Mouse (Mus musculus): ENCODE measurements around the gene Nrxn3. TPM values are rescaled to one million over a fixed set of nuclear protein-coding genes. Genes with fewer than 3 reads are reported as not detected.

Nrxn3 gene
- polyA plus RNA-seq, 1 experiment from 2014 or later, result 0.78 TPM

DNA sequence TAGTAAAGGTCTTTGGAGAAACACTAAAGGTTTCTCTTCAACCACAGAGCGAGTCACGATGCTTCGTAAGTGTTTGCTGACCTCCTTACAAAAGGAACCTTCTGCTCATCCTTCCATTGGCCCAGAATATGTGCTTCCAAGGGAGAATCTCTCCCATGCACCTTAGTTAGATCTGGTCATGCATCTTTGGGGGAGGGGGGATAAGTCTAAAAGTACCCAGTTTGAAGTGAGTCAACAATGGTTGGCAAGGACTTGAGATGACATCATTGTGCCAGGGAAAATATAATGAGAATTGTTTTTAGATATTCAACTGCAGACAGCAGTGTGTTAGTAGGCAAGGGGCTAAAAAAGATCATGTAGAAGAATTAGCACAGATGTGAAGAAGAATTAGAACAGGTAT lies 1437.2 kb downstream of the Nrxn3 start:
- Histone ChIP-seq H3K9me3 (no peaks in the 10 kb centered on the region), H3K36me3 (no peaks in the 10 kb centered on the region), H3K4me1 (replicated peaks) (no peaks in the 10 kb centered on the region), H3K4me3 (replicated peaks) (no peak overlapping the region), H3K4me2 (no peak overlapping the region), H3K27ac (no peak overlapping the region), H3K9ac (replicated peaks) (no peak overlapping the region), H3K27me3 (no peaks in the 10 kb centered on the region)
- no peak for ATAC-seq (ENCODE audit: insufficient number of reproducible peaks, insufficient read depth, low FRiP score, low TSS enrichment, low read depth)
- WGBS, result 92% methylated on average over 3 of the region's 3 CpGs

DNA sequence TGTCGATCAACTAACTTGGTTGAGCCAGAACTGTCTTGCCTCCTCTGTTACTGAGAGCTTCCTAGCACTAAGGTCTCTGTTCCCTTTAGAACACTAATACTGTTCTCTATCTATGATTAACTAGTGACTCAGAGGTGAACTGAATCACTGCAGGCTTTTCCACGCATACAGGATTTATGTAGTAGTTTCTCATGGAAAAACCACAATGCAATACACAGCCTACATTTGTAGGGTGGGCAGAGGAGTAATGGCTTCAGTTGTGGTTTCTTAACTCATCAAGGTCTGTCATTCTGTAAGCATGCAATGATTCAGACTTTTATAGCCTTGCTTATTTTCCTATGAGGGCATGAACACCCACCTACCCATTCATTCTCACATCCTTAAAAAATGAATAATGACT lies 1443.4 kb downstream of the Nrxn3 start:
- Histone ChIP-seq H3K27me3 (no peaks in the 10 kb centered on the region), H3K9ac (replicated peaks) (no peak overlapping the region), H3K4me2 (no peak overlapping the region), H3K4me3 (replicated peaks) (no peak overlapping the region), H3K9me3 (no peaks in the 10 kb centered on the region), H3K36me3 (no peaks in the 10 kb centered on the region), H3K4me1 (replicated peaks) (no peaks in the 10 kb centered on the region), H3K27ac (no peak overlapping the region)
- no peak for ATAC-seq (ENCODE audit: insufficient number of reproducible peaks, insufficient read depth, low FRiP score, low TSS enrichment, low read depth)
- WGBS, result 93% methylated on average over 2 of the region's 2 CpGs

GRCm38 (mm10) chr12:90181566-90181965 lies 1458.9 kb downstream of the Nrxn3 start:
- WGBS, result 86% methylated on average over 3 of the region's 3 CpGs
- no peaks in the 10 kb centered on the region for H3K36me3 ChIP-seq
- H3K27ac ChIP-seq, result no peak overlapping the region
- no peaks in the 10 kb centered on the region for H3K9me3 ChIP-seq
- ATAC-seq (ENCODE audit: insufficient number of reproducible peaks, insufficient read depth, low FRiP score, low TSS enrichment, low read depth), result no peak
- no peak overlapping the region for H3K9ac ChIP-seq (replicated peaks)
- no peak overlapping the region for H3K4me2 ChIP-seq
- H3K4me3 ChIP-seq (replicated peaks), result no peak overlapping the region
- no peaks in the 10 kb centered on the region for H3K4me1 ChIP-seq (replicated peaks)
- H3K27me3 ChIP-seq, result no peaks in the 10 kb centered on the region

- no peaks in the 10 kb centered on the region for H3K4me1 ChIP-seq (replicated peaks)
- H3K27ac ChIP-seq, result no peak overlapping the region
- H3K36me3 ChIP-seq, result no peaks in the 10 kb centered on the region
- H3K4me3 ChIP-seq (replicated peaks), result no peak overlapping the region
- no peak overlapping the region for H3K4me2 ChIP-seq
- H3K9me3 ChIP-seq, result no peaks in the 10 kb centered on the region
- 76% methylated on average over 2 of the region's 2 CpGs for WGBS
- no peak overlapping the region for H3K9ac ChIP-seq (replicated peaks)
- no peaks in the 10 kb centered on the region for H3K27me3 ChIP-seq
- no peak for ATAC-seq (ENCODE audit: insufficient number of reproducible peaks, insufficient read depth, low FRiP score, low TSS enrichment, low read depth)
Measured at GRCm38 (mm10) chr12:90183021-90183420, 1460.3 kb downstream of the Nrxn3 start.

- no peaks in the 10 kb centered on the region for H3K36me3 ChIP-seq
- no peak overlapping the region for H3K4me3 ChIP-seq (replicated peaks)
- H3K27me3 ChIP-seq, result no peaks in the 10 kb centered on the region
- no peak overlapping the region for H3K9ac ChIP-seq (replicated peaks)
- ATAC-seq (ENCODE audit: insufficient number of reproducible peaks, insufficient read depth, low FRiP score, low TSS enrichment, low read depth), result no peak
- H3K9me3 ChIP-seq, result no peaks in the 10 kb centered on the region
- H3K4me1 ChIP-seq (replicated peaks), result no peaks in the 10 kb centered on the region
- no peak overlapping the region for H3K4me2 ChIP-seq
- no peak overlapping the region for H3K27ac ChIP-seq
Measured at GRCm38 (mm10) chr12:90196161-90196560, 1473.5 kb downstream of the Nrxn3 start.

- 85% methylated on average over 3 of the region's 3 CpGs for whole genome bisulfite sequencing
- Histone ChIP-seq H3K9me3 (no peaks in the 10 kb centered on the region), H3K27ac (no peak overlapping the region), H3K36me3 (no peaks in the 10 kb centered on the region), H3K4me1 (replicated peaks) (no peaks in the 10 kb centered on the region), H3K4me2 (no peak overlapping the region), H3K9ac (replicated peaks) (no peak overlapping the region), H3K4me3 (replicated peaks) (no peak overlapping the region), H3K27me3 (no peaks in the 10 kb centered on the region)
- ATAC-seq (ENCODE audit: insufficient number of reproducible peaks, insufficient read depth, low FRiP score, low TSS enrichment, low read depth), result no peak
Measured at GRCm38 (mm10) chr12:90197994-90198393, 1475.3 kb downstream of the Nrxn3 start.

DNA sequence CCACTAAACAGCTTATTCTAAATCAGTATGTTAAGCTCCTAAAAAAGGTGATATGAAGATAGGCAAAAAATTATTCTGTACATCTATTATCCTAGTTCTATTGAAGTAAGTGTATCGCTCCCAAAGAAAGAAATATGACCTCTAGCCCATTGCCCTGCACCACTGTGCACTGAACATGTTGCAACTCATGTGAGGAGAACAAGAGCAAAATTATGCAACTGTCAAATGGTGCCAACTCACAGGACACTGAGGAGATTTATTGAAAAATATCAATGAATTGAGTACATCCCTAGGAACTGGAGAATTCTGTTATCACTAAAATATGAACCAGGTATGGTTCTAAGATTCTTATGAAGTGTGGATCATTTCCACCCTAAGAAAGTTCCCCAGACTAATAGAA lies 1479.8 kb downstream of the Nrxn3 start:
- Histone ChIP-seq H3K4me2 (no peak overlapping the region), H3K4me3 (replicated peaks) (no peak overlapping the region), H3K9me3 (no peaks in the 10 kb centered on the region), H3K36me3 (no peaks in the 10 kb centered on the region), H3K4me1 (replicated peaks) (no peaks in the 10 kb centered on the region; the same call in 1 of the 2 replicates), H3K9ac (replicated peaks) (no peak overlapping the region), H3K27me3 (no peaks in the 10 kb centered on the region), H3K27ac (no peak overlapping the region)
- no peak for ATAC-seq (ENCODE audit: insufficient number of reproducible peaks, insufficient read depth, low FRiP score, low TSS enrichment, low read depth)
- 91% methylated on average over 1 of the region's 1 CpGs for WGBS

DNA sequence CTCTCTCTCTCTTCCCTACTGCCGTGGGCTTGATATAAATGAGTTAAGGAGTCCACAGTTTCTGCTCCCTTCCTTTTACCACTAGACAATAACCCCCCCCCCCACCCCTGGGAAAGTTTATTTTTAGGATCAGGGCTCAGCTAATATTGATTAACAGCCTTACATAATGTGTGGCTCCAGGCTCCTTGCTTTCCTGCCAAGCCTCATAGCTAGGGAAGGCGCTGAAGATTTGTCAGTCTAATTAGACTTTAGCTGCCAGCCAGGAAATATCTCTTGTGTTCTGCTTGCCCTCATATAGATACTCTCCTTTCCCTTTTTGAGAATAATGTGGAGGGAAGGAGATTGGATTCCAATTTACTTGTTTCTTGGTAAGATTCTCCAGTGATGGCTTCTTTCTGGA lies 1488.7 kb downstream of the Nrxn3 start:
- 52% methylated on average over 2 of the region's 2 CpGs for WGBS
- Histone ChIP-seq H3K4me1 (replicated peaks) (no peaks in the 10 kb centered on the region; the same call in 1 of the 2 replicates), H3K36me3 (no peaks in the 10 kb centered on the region), H3K4me2 (no peak overlapping the region), H3K27ac (no peak overlapping the region), H3K9me3 (no peaks in the 10 kb centered on the region), H3K9ac (replicated peaks) (no peak overlapping the region), H3K27me3 (no peaks in the 10 kb centered on the region), H3K4me3 (replicated peaks) (no peak overlapping the region)
- ATAC-seq (ENCODE audit: insufficient number of reproducible peaks, insufficient read depth, low FRiP score, low TSS enrichment, low read depth), result no peak

GRCm38 (mm10) chr12:90217060-90217459 lies 1494.4 kb downstream of the Nrxn3 start:
- H3K27ac ChIP-seq, result no peak overlapping the region
- ATAC-seq (ENCODE audit: insufficient number of reproducible peaks, insufficient read depth, low FRiP score, low TSS enrichment, low read depth), result no peak
- H3K4me3 ChIP-seq (replicated peaks), result no peak overlapping the region
- H3K27me3 ChIP-seq, result no peaks in the 10 kb centered on the region
- H3K4me2 ChIP-seq, result no peak overlapping the region
- no peaks in the 10 kb centered on the region for H3K9me3 ChIP-seq
- WGBS, result 90% methylated on average over 6 of the region's 6 CpGs
- no peaks in the 10 kb centered on the region for H3K36me3 ChIP-seq
- H3K9ac ChIP-seq (replicated peaks), result no peak overlapping the region
- no peaks in the 10 kb centered on the region for H3K4me1 ChIP-seq (replicated peaks)

GRCm38 (mm10) chr12:90229062-90229461 lies 1506.4 kb downstream of the Nrxn3 start:
- ATAC-seq (ENCODE audit: insufficient number of reproducible peaks, insufficient read depth, low FRiP score, low TSS enrichment, low read depth), result no peak
- 69% methylated on average over 2 of the region's 2 CpGs for whole genome bisulfite sequencing
- no peak overlapping the region for H3K9ac ChIP-seq (replicated peaks)

GRCm38 (mm10) chr12:90236093-90236492 lies 1513.4 kb downstream of the Nrxn3 start:
- Histone ChIP-seq H3K4me1 (replicated peaks) (peaks cover 8% of the 10 kb centered on the region; the same call in 1 of the 2 replicates), H3K9ac (replicated peaks) (no peak overlapping the region), H3K27ac (no peak overlapping the region), H3K4me2 (no peak overlapping the region), H3K4me3 (replicated peaks) (no peak overlapping the region), H3K9me3 (no peaks in the 10 kb centered on the region), H3K36me3 (no peaks in the 10 kb centered on the region), H3K27me3 (peaks cover 31% of the 10 kb centered on the region)
- 4% methylated on average over 5 of the region's 5 CpGs for WGBS
- 0 out of 2 replicates have a peak, but pooled peaks have one; percentile 52 for ATAC-seq (ENCODE audit: insufficient number of reproducible peaks, insufficient read depth, low FRiP score, low TSS enrichment, low read depth)

More at GRCm38 (mm10) chr12:90229062-90229461, 1506.4 kb downstream of the Nrxn3 start:
- Histone ChIP-seq H3K9me3 (no peaks in the 10 kb centered on the region), H3K36me3 (no peaks in the 10 kb centered on the region), H3K27ac (no peak overlapping the region), H3K4me2 (no peak overlapping the region), H3K4me3 (replicated peaks) (no peak overlapping the region), H3K27me3 (peaks cover 25% of the 10 kb centered on the region), H3K4me1 (replicated peaks) (no peaks in the 10 kb centered on the region)

DNA sequence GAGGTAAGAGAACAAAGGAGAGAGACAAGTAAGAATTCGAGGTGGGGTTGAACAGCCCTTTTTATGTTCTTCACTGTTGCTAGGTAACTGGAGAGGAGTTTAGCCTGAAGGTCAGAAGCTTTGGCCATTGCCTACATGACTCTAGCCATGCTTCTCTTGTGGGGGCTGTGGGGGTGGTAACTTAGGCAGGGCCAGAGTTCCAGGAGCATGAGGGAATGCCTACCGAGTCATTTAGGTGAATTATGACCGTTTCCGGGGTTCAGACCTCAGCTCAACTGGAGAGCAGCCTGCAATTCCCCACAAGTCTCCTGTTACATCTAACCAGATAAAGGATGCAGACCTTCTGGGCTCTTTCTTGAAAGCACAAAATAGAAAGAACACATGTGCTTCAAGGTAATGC lies 1537.6 kb downstream of the Nrxn3 start:
- Histone ChIP-seq H3K9me3 (no peaks in the 10 kb centered on the region), H3K4me1 (replicated peaks) (no peaks in the 10 kb centered on the region), H3K27me3 (no peaks in the 10 kb centered on the region), H3K4me2 (no peak overlapping the region), H3K9ac (replicated peaks) (no peak overlapping the region), H3K27ac (no peak overlapping the region), H3K36me3 (no peaks in the 10 kb centered on the region), H3K4me3 (replicated peaks) (no peak overlapping the region)
- WGBS, result 23% methylated on average over 4 of the region's 4 CpGs
- ATAC-seq (ENCODE audit: insufficient number of reproducible peaks, insufficient read depth, low FRiP score, low TSS enrichment, low read depth), result no peak
